Mouse (Mus musculus) MEL (cell line): ENCODE measurements around the gene Pm20d2.

Experiments
- CTCF ChIP-seq, 3 experiments: IDR thresholded peaks in 2 of 3; conservative IDR thresholded peaks in 1 of 3; 2 replicates each; pipeline ENCODE4 v1.5.1; 2011 to 2012; ENCODE audit warnings: low read length in 3 of 3, low read depth in 2 of 3, mild to moderate bottlenecking in 2 of 3, improper control_type of control experiment in 1 of 3, inconsistent platforms in 1 of 3, mixed read lengths in 1 of 3, moderate library complexity in 1 of 3; ENCODE audit not compliant: control insufficient read depth in 1 of 3, insufficient read depth in 1 of 3, poor library complexity in 1 of 3, severe bottlenecking in 1 of 3
- GATA1 ChIP-seq: IDR thresholded peaks from 2 replicates; pipeline ENCODE4 v1.6.1; 2011; ENCODE audit warnings: low read depth, low read length, improper control_type of control experiment
- RCOR1 ChIP-seq: IDR thresholded peaks from 2 replicates; pipeline ENCODE4 v1.6.1; 2012; ENCODE audit warnings: low read depth, mild to moderate bottlenecking, inconsistent platforms, low read length, improper control_type of control experiment
- UBTF ChIP-seq: IDR thresholded peaks from 2 replicates; pipeline ENCODE4 v1.6.1; 2012; ENCODE audit warnings: low read depth, mild to moderate bottlenecking, inconsistent platforms, low read length, improper control_type of control experiment, moderate library complexity, borderline replicate concordance; ENCODE audit not compliant: insufficient read depth

DNA sequence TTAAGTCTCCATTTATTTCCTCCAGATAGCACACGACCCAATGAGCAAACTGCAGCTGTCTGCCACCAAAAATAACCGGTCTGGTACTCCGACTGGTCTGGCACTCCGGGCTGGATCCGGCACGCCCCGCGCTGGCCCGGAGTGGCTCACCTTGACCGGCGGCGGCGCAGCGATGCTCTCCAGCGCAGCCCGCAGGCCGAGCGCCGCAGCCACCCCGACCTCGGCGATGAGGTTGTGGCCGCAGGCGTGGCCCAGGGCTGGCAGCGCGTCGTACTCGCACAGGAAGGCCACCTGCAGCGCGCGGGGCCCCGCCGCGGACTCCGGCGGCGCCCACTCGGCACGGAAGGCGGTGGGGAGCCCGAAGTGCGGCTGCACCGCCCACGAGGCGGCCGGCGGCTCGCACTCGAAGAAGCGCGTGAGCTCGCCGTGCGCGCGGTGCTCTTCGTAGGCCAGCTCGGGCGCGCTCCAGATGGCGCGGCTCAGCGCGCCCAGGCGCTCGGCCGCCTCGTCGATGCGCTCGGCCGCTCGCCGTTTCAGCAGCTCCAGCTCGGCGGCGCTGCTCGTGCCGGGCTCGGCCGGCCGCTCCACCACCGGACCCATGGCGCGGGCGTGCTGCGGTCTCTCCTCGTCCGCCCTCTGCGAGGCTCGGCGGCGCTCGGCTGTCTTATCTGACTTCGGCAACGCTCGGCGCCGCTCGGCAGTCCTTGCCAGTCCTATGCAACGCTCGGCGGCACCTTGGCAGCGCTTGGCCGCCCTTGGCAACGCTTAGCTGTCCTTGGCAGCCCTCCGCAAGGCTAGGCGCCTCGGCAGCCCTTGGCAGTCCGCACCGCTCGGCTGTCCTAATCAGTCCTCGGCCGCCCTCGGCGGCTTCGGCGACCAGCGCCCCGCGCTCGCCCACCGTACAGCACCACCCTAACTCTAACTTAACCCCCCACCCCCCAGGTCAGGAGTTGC is 479 bp downstream of the Pm20d2 start:
- TF ChIP-seq GATA1, result no peak
- no peak for TF ChIP-seq UBTF
- no peak for TF ChIP-seq RCOR1
- TF ChIP-seq CTCF (IDR thresholded peaks at IDR 0.05 in 2 of 3, conservative IDR thresholded peaks at IDR 0.05 in 1 of 3; ENCODE audit: control insufficient read depth in 1 of 3, insufficient read depth in 1 of 3, low read depth in 2 of 3, low read length in 3 of 3, poor library complexity in 1 of 3, severe bottlenecking in 1 of 3), result no peak
